Mouse (Mus musculus): ENCODE measurements around the gene Ccdc6.
A peak's percentile ranks its signal among the peaks of the same experiment; 100 is the strongest.

Ccdc6 gene

GRCm38 (mm10) chr10:70133188-70133587 is 36.3 kb downstream of the Ccdc6 start:
- DNase-seq: no peak

- peak; percentile 77 for DNase-seq
Observed at GRCm38 (mm10) chr10:70135680-70136079, 38.8 kb downstream of the Ccdc6 start.

- no peak for DNase-seq
Observed at GRCm38 (mm10) chr10:70137652-70138051, 40.7 kb downstream of the Ccdc6 start.

GRCm38 (mm10) chr10:70138150-70138549 is 41.2 kb downstream of the Ccdc6 start:
- no peak for DNase-seq

GRCm38 (mm10) chr10:70139368-70139767 is 42.4 kb downstream of the Ccdc6 start:
- DNase-seq: no peak

- DNase-seq: no peak
Observed at GRCm38 (mm10) chr10:70140414-70140813, 43.5 kb downstream of the Ccdc6 start.

- no peak for DNase-seq
Observed at GRCm38 (mm10) chr10:70142623-70143022, 45.7 kb downstream of the Ccdc6 start.

GRCm38 (mm10) chr10:70144004-70144557 is 47.2 kb downstream of the Ccdc6 start:
- no peak for DNase-seq

GRCm38 (mm10) chr10:70145873-70146272 is 49.0 kb downstream of the Ccdc6 start:
- no peak for DNase-seq

GRCm38 (mm10) chr10:70149093-70149492 is 52.2 kb downstream of the Ccdc6 start:
- no peak for DNase-seq

GRCm38 (mm10) chr10:70150301-70150700 is 53.4 kb downstream of the Ccdc6 start:
- DNase-seq: no peak

- no peak for DNase-seq
Observed at GRCm38 (mm10) chr10:70151171-70151570, 54.2 kb downstream of the Ccdc6 start.

- DNase-seq: no peak
Observed at GRCm38 (mm10) chr10:70152190-70152743, 55.3 kb downstream of the Ccdc6 start.

- DNase-seq: no peak
Observed at GRCm38 (mm10) chr10:70153810-70154209, 56.9 kb downstream of the Ccdc6 start.

GRCm38 (mm10) chr10:70156431-70157165 is 59.7 kb downstream of the Ccdc6 start:
- DNase-seq: peak; percentile 87

GRCm38 (mm10) chr10:70159651-70160320 is 62.9 kb downstream of the Ccdc6 start:
- DNase-seq: no peak

- no peak for DNase-seq
Observed at GRCm38 (mm10) chr10:70160811-70161210, 63.9 kb downstream of the Ccdc6 start.

GRCm38 (mm10) chr10:70161504-70161903 is 64.6 kb downstream of the Ccdc6 start:
- no peak for DNase-seq

- no peak for DNase-seq
Observed at GRCm38 (mm10) chr10:70163681-70164080, 66.8 kb downstream of the Ccdc6 start.

GRCm38 (mm10) chr10:70165877-70166276 is 69.0 kb downstream of the Ccdc6 start:
- DNase-seq: no peak

- no peak for DNase-seq
Observed at GRCm38 (mm10) chr10:70166427-70166826, 69.5 kb downstream of the Ccdc6 start.

- DNase-seq: no peak
Observed at GRCm38 (mm10) chr10:70167625-70168024, 70.7 kb downstream of the Ccdc6 start.

- DNase-seq: no peak
Observed at GRCm38 (mm10) chr10:70168396-70168795, 71.5 kb downstream of the Ccdc6 start.

- no peak for DNase-seq
Observed at GRCm38 (mm10) chr10:70169044-70169443, 72.1 kb downstream of the Ccdc6 start.
